Mouse (Mus musculus): ENCODE data around the gene Cmip.

Cmip gene

DNA sequence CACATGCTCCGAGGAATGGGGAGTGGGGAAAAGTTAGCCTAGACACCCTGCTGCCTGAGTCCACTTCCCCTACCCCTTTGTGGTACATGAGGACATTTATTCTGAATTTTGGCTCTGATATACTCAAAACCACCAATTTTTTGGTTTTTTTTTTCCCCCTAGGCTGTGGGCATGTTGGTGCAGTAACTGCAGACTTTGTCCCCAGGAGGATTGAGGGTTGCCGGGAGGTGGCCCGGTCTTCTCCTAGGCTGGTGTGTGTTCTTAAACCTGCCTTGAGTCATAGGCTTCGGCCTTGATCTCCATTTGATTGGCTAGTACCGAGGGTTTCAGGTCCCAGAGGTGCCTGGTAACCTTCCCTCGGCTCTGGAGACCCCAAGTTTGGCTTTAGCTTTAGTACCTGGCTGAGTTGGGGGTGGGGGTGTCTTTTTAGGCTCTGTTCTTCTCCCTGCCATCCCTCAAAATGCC lies 1.7 kb downstream of the Cmip start:
- DNase-seq = no peak

- no peak for DNase-seq
Observed at GRCm38 (mm10) chr8:117259431-117260001, 2.7 kb downstream of the Cmip start.

GRCm38 (mm10) chr8:117260234-117260929 lies 3.5 kb downstream of the Cmip start:
- no peak for DNase-seq

DNA sequence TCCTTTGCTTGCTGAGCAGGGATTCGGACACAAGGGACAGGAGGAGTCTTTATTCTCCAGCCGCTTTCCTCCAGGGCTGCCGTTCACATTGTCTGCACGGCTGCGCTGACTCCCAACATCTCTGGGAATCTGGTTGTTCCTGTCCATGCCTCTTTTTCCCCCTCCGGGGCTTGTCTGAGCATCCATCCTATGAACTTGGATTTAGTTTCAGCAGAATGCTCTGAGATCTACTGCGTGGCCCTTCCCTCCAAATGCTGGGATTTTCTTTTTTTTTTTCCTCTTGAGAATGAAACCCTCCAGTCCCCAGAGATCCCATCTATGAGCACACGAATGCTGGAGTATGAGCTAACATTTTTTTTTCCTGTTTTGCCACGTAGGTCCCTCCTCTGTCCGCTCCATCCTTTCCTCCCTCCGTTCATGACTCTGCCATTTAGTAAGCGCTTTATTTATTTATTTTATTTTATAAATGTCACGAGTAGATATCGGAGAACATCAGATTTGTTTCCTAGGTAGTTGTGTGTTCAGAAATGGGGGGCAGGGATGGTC lies 4.1 kb downstream of the Cmip start:
- DNase-seq = no peak

DNA sequence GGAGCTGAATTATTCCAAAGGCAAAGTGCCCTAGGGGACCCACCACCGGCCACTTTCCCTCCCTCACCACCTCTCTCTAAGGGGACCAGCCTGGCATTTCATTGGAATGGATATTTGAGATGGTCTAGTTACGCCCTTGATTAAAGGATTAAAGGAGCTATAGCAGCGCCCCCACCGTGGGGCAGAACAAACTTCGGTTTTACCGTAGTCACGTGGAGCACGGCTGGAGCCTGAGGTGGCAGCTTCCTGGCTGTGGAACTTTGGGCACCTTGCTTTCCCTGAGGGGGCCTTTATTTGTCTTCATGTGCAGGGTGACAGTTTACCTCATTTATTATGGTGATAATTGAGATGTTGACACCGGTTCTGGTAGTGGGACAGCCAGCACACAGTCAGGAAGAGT lies 4.8 kb downstream of the Cmip start:
- DNase-seq = no peak

- DNase-seq = no peak
Observed at GRCm38 (mm10) chr8:117262685-117263084, 5.8 kb downstream of the Cmip start.

- no peak for DNase-seq
Observed at GRCm38 (mm10) chr8:117263442-117263841, 6.6 kb downstream of the Cmip start.

DNA sequence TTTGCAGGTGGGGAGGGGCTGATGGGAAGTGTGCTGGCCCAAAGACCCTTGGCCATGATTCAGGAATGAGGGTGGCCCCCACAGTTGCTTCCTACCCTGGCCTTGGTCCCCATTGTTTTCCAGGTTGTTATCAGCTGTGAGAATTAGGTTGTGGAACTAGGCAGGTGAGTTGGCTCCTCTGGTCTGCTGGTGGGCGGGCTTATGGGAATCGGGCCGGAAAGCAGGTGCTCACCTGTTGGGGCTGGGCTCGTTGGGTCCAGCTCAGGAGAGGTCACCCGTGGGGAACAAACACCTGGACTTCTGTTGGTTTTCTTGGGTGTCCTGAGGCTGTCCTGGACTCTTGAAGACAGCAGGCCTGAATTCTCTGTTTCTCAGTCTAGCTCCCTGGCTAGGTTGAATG lies 8.2 kb downstream of the Cmip start:
- no peak for DNase-seq

DNA sequence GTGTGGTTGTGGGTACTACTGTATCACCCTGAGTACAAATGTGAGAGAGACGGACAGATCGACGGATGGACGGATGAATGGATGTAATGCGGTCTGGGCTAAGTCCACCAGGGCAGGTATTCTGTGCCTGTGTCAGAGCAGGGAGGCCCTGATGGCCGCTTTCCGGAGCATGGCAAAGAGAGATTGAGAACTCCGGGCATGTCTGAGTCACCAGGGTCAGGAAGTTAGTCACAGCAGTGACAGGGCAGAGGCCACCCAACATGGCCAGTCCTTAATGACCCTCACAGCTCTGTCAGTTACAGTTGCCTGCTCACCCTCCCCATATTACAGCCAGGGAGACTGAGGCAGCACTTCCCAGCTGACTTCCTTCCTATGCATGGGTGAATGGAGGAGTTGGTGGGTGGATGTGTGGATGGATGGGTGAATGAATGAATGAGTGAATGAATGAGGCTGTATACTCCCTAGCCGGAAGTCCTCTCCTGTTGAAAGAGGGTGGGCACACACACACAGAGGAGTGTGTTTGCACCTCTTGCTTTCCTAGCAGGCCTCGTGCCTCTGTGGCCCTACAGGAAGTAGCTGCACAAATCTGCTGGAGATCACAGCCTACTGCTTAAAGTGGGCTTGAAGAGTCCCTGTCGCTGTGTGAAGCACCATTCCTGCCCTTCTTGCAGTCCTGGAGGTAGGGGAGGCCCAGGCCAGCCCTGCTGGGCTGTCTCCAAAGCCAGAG lies 10.7 kb downstream of the Cmip start:
- no peak for DNase-seq

DNA sequence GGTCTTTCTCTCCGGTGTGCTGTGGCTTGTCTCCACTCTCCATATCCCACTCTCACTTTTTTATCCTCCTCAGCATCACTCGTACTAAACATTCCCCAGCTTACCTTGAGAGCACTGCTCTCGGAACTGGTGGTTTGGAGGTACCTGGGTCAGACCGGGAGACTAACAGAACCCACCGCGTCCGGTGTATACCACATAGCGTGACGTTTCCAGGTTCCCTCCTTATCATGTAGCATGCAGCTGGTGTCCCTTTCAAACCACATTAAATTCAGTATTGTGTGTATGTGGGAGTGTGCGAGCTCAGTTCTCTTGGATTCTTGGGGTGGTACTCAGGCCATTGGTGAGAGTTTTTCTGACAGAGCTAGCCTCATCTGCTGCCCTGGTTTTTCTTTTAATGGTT lies 21.4 kb downstream of the Cmip start:
- DNase-seq = no peak

DNA sequence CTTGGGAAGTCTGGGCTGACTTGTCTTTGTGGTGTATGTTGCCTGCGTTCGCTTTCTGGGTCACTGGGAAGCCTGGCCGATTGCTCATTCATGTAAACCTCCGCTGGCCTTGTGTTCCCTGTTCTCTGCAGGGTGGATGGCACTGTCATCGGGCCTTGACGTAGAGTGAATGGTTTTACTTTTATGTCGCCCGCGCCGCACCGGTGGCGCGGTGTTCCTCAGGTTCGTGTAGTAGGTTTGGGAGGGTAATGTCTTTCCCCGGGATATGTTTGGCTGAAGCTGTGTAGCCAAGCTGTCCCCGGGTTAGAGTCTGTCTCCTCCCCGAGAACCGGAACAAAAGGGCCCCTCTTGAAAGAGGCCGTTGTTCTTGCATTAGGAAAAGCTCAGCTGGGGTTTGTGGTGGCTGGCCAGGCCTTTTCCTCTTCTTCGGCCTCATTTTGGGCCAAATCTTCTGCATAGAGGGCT lies 21.8 kb downstream of the Cmip start:
- DNase-seq = no peak

GRCm38 (mm10) chr8:117280488-117280887 lies 23.6 kb downstream of the Cmip start:
- DNase-seq = no peak

GRCm38 (mm10) chr8:117281676-117282075 lies 24.8 kb downstream of the Cmip start:
- no peak for DNase-seq

- DNase-seq = no peak
Observed at GRCm38 (mm10) chr8:117282141-117282950, 25.5 kb downstream of the Cmip start.

DNA sequence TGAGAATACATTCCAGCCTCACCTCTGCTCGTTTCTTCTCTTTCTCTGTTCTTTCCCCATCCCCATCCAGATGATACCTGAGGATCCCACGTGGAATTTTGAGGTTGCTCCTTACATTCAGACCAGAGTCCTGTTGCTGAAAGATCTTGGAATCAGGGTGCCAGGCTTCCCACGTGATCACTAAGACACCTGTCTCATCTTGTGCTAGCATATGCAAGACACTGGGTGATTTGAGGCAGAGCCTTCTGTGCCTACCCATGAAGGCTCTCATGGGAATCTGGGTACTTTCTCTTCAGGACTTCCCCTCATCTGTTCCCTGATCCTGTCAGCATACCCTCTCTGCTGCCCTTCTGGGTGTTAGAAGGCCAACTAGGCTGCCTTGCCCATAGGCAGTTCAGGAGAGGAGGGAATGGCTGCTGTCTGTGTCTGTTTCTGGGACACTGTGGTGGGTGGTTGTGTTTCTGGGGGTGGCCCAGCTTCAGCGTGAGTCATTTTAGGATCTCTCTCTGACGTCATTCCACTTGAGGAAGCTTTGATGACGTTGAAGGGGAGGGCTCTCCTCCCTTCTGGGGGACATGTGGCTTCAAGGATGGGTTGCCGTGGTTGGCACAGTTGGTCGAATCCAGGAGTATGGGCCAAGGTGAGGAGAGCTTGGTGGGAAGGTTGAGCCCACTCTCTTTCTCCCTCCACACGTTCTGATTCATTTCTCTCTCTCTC lies 28.1 kb downstream of the Cmip start:
- DNase-seq = no peak

GRCm38 (mm10) chr8:117287966-117288365 lies 31.1 kb downstream of the Cmip start:
- DNase-seq = no peak

DNA sequence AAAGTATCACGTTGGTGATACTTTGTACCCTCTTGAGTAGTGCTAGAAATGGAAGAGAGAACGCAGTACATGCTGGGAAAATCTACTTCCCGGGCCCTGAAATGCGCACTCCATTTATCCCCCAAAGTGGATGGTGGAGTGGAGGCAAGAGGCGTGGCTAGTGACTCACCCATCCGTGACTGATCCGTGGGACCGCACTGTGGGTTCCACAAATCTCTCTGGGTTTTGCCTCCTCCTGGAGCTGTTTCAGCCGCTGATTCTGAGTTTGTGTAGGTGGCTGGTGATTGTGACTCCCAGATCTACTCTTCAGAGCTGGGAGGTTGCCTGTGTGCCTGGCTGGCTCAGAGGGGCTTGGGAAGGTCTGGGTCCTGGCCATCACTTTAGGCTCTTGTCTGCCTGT lies 32.2 kb downstream of the Cmip start:
- DNase-seq = no peak

DNA sequence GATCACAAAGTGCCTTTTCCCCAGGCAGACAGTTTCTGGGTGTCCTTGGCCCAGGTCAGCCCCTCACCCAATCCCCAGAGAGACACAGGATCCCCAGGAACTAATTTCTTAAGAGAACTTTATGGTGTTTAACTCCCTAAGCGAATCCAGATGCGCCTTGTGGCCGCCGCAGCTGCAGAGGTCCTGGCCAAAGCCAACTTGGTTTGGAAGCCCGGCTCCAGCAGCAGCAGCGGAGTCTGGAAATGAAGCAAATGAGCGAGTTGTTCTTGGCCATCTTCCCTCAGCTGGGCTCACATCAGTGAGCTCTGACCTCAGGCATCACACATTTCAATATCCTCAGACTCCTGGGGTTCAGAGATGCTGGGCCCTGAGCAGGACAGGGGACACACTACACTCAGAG lies 33.6 kb downstream of the Cmip start:
- no peak for DNase-seq

GRCm38 (mm10) chr8:117292262-117292661 lies 35.4 kb downstream of the Cmip start:
- no peak for DNase-seq

GRCm38 (mm10) chr8:117294812-117295211 lies 37.9 kb downstream of the Cmip start:
- no peak for DNase-seq

DNA sequence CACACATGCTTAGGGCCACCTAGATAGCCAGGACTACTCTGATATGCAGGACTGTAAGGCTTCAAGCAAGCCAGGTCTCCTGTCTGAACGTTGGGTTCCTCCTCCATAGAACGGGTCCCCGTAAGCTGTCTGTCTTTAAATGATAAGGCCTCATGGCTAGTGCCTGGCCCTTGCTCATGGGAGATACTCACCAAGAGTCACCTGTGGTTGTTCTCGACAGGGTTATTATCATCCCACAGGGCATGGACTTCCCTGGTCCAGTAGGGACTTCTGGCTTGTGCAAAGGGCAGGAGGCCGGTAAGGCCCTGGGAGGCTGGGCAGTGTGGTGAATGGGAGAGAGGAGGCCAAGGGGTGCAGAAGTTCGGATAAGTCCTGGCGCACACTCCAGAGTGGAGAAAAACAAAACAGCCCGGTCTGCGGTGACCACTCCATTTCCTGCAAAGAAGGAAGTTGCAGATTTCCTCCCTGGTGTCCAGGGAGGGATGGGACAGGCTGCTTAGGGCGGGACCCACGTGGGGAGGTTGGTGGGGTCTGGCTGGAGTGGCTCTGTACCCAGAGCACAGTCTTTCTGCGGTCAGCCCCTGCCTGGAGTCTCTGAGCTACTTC lies 41.2 kb downstream of the Cmip start:
- DNase-seq = no peak

GRCm38 (mm10) chr8:117299204-117299603 lies 42.3 kb downstream of the Cmip start:
- no peak for DNase-seq

All from cerebellum, adult 8-10 months (tissue).